Mouse (Mus musculus) E14TG2a.4 (cell line): ENCODE measurements at regions not wholly inside any gene's neighbourhood (a gene's known extent, or its start where the extent isn't known, plus 50 kb on each side); places are given as distances from the start of the nearest gene placed in this dataset.

Source experiments
- H3K27me3 ChIP-seq: 2 replicates; pipeline ENCODE4 v1.6.1; 2014; ENCODE audit warnings: low read length, control low read depth; ENCODE audit not compliant: insufficient read depth
- H3K36me3 ChIP-seq: 2 replicates; pipeline ENCODE4 v1.6.1; 2014; ENCODE audit warnings: low read length, control low read depth; ENCODE audit not compliant: insufficient read depth
- H3K4me1 ChIP-seq: replicated peaks from 2 replicates; pipeline ENCODE4 v1.6.1; 2014; ENCODE audit warnings: low read depth, low read length, control low read depth
- H3K4me3 ChIP-seq: replicated peaks from 2 replicates; pipeline ENCODE4 v1.5.1; 2014; ENCODE audit warnings: mild to moderate bottlenecking, low read length
- H3K9me3 ChIP-seq: 2 replicates; pipeline ENCODE4 v1.6.1; 2014; ENCODE audit warnings: low read length, control low read depth
- CTCF ChIP-seq: conservative IDR thresholded peaks from 2 replicates; pipeline ENCODE4 v1.5.1; 2014; ENCODE audit warnings: low read length
- NANOG ChIP-seq: IDR thresholded peaks from 2 replicates; pipeline ENCODE4 v1.6.1; 2014; ENCODE audit warnings: borderline replicate concordance, low read length, mixed read lengths
- POU5F1 ChIP-seq: IDR thresholded peaks from 2 replicates; pipeline ENCODE4 v1.6.1; 2014; ENCODE audit warnings: low read length, borderline replicate concordance

GRCm38 (mm10) chr8:36348067-36348466 lies 582.5 kb downstream of the Gm19410 start:
- no peaks in the 10 kb centered on the region for H3K27me3 ChIP-seq
- TF ChIP-seq CTCF (no peak), POU5F1 (no peak), NANOG (no peak)
- H3K4me1 ChIP-seq: no peaks in the 10 kb centered on the region
- H3K9me3 ChIP-seq: no peaks in the 10 kb centered on the region
- H3K36me3 ChIP-seq: no peaks in the 10 kb centered on the region
- no peak overlapping the region for H3K4me3 ChIP-seq

GRCm38 (mm10) chr8:36354926-36355325 lies 589.3 kb downstream of the Gm19410 start:
- H3K4me3 ChIP-seq: no peak overlapping the region
- no peak for TF ChIP-seq CTCF
- no peaks in the 10 kb centered on the region for H3K9me3 ChIP-seq
- H3K27me3 ChIP-seq: no peaks in the 10 kb centered on the region
- H3K4me1 ChIP-seq: no peaks in the 10 kb centered on the region
- H3K36me3 ChIP-seq: no peaks in the 10 kb centered on the region

DNA sequence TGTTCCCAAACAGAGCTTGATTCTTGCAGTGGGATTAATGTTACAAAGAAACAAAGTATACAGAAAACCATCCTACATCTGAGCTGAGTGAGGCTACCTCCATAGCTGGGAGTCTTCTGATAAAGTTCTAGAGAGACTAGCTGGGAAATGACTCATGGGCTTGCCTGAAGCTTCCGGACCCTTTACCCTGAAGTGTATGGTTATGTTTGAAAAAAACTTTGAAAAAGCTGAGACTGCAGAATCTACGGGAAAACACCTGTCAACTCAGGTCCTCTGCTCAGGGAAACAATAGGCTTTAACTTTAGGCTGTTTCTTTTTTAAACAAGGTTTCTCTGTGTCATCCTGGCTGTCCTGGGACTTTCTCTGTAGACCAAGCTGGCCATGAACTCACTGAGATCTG lies 593.4 kb downstream of the Gm19410 start:
- Histone ChIP-seq H3K27me3 (no peaks in the 10 kb centered on the region), H3K4me3 (no peak overlapping the region), H3K4me1 (no peaks in the 10 kb centered on the region), H3K9me3 (no peaks in the 10 kb centered on the region), H3K36me3 (no peaks in the 10 kb centered on the region)
- TF ChIP-seq CTCF (no peak), NANOG (no peak), POU5F1 (no peak)

DNA sequence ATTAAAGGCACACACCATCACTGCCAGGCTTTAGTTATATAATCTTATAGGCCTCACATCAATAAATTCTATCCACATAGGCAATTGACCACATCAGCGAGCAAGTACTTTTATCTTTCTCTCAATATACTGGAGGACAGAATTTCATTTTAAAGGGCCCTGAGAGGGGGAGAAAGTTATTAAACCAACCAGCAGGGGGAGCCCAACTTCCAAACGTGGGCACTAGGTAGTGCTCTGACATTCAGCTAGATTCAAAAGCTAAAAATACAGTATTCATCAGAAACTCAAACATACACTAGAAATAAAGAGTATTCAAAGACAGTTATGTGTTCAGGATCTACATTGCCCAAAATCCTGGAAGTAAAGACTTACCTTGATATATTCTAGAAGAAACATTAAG lies 595.7 kb downstream of the Gm19410 start:
- Histone ChIP-seq H3K9me3 (no peaks in the 10 kb centered on the region), H3K4me1 (no peaks in the 10 kb centered on the region), H3K27me3 (no peaks in the 10 kb centered on the region), H3K36me3 (no peaks in the 10 kb centered on the region), H3K4me3 (no peak overlapping the region)
- TF ChIP-seq NANOG (no peak), POU5F1 (no peak), CTCF (peak; percentile 62)

- no peaks in the 10 kb centered on the region for H3K4me1 ChIP-seq
- no peaks in the 10 kb centered on the region for H3K27me3 ChIP-seq
- no peaks in the 10 kb centered on the region for H3K36me3 ChIP-seq
- no peaks in the 10 kb centered on the region for H3K9me3 ChIP-seq
- no peak overlapping the region for H3K4me3 ChIP-seq
- TF ChIP-seq POU5F1 (no peak), CTCF (no peak), NANOG (no peak)
Measured at GRCm38 (mm10) chr8:36361818-36362217, 596.2 kb downstream of the Gm19410 start.

GRCm38 (mm10) chr8:36363291-36363690 lies 597.7 kb downstream of the Gm19410 start:
- H3K27me3 ChIP-seq: no peaks in the 10 kb centered on the region
- no peaks in the 10 kb centered on the region for H3K4me1 ChIP-seq
- TF ChIP-seq CTCF (no peak), POU5F1 (no peak), NANOG (no peak)
- H3K36me3 ChIP-seq: no peaks in the 10 kb centered on the region
- no peaks in the 10 kb centered on the region for H3K9me3 ChIP-seq
- H3K4me3 ChIP-seq: no peak overlapping the region

DNA sequence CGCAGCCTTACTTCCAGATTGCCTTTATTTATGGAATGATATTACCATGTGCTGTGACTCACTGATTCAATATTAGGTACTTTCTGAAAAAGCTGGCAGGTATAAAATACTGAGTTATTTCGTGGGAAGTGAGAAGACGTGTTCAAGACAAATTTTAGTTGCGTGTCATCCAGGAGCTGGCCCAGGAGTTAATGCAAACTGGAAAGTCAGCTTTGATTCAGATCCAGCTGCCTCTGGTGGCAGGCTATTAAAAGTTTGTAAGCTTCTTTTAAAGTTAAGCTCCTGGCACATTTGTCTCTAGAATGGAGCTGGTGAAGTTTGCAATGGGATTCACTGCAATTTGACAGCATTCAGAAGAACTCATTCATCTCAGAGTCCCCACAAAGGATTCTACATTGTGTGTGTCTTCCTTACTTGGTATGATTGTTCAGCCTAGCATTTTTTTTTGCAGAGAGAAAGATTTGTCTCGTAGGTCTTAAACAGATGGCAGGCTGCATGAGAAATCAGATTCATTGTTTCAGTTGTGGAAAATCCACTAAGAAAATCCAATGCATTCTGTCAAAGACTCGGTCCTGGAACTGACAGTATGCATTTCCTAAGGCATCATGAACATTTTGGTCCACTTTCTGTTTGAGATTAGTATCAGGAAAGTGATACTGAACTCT lies 599.1 kb downstream of the Gm19410 start:
- H3K4me1 ChIP-seq: no peaks in the 10 kb centered on the region
- no peak overlapping the region for H3K4me3 ChIP-seq
- no peaks in the 10 kb centered on the region for H3K9me3 ChIP-seq
- H3K36me3 ChIP-seq: no peaks in the 10 kb centered on the region
- TF ChIP-seq CTCF (no peak), NANOG (no peak), POU5F1 (no peak)
- no peaks in the 10 kb centered on the region for H3K27me3 ChIP-seq

DNA sequence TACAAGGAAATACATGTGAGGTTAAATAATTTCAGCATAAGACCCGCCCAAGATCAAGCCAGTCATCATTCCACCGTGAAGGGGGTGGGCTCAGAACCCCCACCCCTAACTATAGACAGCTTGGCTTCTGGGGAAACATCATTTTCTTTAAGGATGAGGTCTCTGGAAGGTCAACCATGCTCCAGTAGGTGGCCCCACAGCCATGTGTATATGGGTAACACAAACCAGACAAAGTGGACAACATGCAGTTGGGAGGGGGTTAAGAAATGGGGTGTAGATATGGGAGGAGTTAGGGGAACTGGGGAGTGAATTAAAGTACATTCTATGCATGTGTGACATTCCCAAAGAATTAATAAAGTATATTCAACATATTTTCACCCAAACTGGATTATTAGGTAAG lies 600.4 kb downstream of the Gm19410 start:
- H3K36me3 ChIP-seq: no peaks in the 10 kb centered on the region
- TF ChIP-seq NANOG (no peak), CTCF (no peak), POU5F1 (no peak)
- no peaks in the 10 kb centered on the region for H3K9me3 ChIP-seq
- H3K4me1 ChIP-seq: no peaks in the 10 kb centered on the region
- no peaks in the 10 kb centered on the region for H3K27me3 ChIP-seq
- H3K4me3 ChIP-seq: no peak overlapping the region

DNA sequence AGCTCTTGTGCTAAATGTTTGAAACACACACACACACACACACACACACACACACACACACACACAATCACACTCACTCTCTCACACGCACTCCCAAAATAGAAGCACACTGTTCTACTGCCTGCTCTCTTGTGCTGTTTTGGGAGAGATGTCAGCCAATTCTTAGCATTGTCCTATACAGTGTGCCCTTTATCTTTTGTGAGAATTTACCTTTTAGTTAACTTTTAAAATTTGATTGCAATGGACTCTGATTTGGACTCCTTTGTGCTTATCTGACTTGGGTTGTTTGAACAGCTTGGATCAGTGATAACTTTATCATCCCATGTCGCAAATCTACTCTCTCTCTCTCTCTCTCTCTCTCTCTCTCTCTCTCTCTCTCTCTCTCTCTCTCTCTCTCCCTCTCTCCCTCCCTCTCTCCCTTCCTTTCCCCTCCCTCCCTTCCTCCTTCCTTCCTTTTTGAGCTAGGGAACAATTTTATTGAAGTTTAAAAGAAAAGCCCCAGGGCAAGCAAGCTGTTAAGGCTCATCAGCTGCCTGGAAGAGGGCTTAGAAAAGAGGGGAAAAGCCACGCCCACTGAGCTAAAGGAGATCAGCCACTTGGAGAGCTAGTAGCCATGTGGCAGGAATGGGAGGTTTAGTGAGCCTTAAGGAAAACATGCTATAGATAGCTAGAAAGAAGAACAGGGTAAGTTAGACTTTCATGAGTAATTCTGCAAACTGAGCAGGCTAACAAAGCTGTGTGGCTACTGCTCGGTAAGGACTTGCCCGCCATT lies 611.2 kb downstream of the Gm19410 start:
- Histone ChIP-seq H3K36me3 (no peaks in the 10 kb centered on the region), H3K4me1 (no peaks in the 10 kb centered on the region), H3K27me3 (no peaks in the 10 kb centered on the region), H3K9me3 (no peaks in the 10 kb centered on the region), H3K4me3 (no peak overlapping the region)
- TF ChIP-seq POU5F1 (no peak), CTCF (no peak), NANOG (no peak)
